Mouse (Mus musculus): Measurements from ENCODE around the gene Amh.
A peak's percentile ranks its signal among the peaks of the same experiment; 100 is the strongest.

The Amh gene

GRCm38 (mm10) chr10:80785963-80786362 is 19.1 kb upstream of the Amh start:
- DNase-seq (ENCODE audit: low spot score in 2 of 2): no peak

DNA sequence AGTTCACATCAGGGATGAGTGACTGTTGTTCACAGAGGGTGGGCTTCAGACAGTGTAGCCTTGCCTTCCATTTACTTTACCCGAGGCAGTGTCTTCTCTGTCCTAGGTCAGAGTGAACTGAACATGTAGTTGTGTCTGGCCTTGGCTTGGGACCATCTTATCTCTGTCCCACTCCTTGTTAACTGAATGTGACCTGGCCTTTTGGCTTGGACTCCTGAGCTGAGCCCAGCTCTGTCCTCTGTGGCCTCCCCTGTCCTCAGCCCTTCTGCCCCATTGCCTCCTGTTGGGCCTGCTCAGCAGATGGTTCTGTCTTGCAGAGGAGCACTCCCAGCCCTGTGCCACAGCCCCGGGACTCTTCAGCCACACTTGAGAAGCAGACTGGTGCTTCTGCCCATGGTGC is 17.5 kb upstream of the Amh start:
- no peak for DNase-seq (ENCODE audit: low spot score in 2 of 2)

DNA sequence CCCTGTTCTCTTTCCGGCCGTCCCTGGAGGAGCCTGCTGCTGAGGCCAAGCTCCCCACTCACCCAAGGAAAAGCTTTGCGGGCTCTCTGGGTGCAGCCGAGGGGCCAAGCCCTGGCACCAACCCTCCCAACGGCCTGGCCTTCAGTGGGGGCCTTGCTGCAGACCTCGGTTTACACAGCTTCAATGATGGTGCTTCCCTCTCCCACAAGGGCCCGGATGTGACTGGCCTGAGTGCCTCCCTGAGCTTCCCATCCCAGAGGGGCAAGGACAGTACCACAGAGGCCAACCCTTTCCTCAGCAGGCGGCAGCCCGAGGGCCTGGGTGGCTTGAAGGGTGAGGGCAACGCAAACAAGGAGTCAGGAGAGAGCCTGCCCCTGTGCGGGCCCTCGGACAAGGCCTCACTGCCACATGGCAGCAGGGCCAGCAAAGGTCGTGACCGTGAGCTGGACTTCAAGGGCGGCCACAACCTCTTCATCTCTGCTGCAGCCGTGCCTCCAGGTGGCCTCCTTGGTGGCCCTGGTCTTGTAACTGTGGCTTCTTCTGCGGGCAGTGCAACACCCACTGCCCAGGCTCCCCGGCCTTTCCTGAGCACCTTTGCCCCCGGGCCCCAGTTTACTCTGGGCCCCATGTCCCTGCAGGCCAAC is 14.2 kb upstream of the Amh start:
- no peak for DNase-seq (ENCODE audit: low spot score in 2 of 2)

- DNase-seq (ENCODE audit: low spot score in 2 of 2): peak in 1 of 2 experiments; percentile 34
These were observed 13.4 kb upstream of the Amh start for GRCm38 (mm10) chr10:80791476-80792174.

- no peak for DNase-seq (ENCODE audit: low spot score in 2 of 2)
These were observed 12.6 kb upstream of the Amh start for GRCm38 (mm10) chr10:80792175-80793032.

DNA sequence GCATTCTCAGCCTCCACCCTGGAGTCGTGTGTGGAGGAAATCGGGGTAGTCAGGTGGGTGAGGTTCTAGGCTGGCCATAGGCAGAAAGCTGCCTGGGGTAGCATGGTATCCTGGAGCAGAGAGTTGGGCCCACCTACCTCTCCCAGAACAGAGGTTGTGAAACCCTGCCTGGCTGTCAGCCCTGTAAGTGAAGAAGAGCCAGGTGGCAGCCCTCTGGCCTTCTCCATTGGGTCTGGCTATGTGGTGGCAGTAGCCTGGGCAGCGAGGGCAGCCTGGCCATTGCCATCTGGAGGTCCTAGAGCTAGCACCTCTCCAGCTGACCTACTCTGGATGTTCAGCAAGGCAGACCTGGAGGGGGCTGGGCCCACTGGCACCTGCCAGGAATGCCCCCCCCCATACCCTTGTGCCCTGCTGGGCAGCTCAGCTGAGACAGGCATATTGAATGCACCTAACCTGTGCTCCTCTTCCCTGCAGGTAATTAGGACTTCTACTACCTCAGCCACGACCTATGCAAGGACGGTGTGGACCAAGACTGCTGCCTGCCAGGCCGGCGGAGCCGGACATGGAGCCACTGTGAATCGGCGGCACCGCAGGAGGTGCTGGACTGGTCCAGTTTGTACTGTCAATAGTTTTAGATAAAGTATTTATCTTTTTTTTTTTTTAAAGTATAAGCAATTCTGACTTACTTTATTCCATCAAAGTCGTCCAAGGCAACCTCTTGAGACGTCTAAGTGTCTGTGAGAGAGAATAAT is 11.8 kb upstream of the Amh start:
- DNase-seq (ENCODE audit: low spot score in 2 of 2): no peak

- DNase-seq (ENCODE audit: low spot score in 2 of 2): no peak
These were observed 11.2 kb upstream of the Amh start for GRCm38 (mm10) chr10:80793803-80794202.

- DNase-seq (ENCODE audit: low spot score in 2 of 2): no peak
These were observed 10.3 kb upstream of the Amh start for GRCm38 (mm10) chr10:80794750-80795149.

GRCm38 (mm10) chr10:80796307-80796848 is 8.7 kb upstream of the Amh start:
- no peak for DNase-seq (ENCODE audit: low spot score in 2 of 2)

DNA sequence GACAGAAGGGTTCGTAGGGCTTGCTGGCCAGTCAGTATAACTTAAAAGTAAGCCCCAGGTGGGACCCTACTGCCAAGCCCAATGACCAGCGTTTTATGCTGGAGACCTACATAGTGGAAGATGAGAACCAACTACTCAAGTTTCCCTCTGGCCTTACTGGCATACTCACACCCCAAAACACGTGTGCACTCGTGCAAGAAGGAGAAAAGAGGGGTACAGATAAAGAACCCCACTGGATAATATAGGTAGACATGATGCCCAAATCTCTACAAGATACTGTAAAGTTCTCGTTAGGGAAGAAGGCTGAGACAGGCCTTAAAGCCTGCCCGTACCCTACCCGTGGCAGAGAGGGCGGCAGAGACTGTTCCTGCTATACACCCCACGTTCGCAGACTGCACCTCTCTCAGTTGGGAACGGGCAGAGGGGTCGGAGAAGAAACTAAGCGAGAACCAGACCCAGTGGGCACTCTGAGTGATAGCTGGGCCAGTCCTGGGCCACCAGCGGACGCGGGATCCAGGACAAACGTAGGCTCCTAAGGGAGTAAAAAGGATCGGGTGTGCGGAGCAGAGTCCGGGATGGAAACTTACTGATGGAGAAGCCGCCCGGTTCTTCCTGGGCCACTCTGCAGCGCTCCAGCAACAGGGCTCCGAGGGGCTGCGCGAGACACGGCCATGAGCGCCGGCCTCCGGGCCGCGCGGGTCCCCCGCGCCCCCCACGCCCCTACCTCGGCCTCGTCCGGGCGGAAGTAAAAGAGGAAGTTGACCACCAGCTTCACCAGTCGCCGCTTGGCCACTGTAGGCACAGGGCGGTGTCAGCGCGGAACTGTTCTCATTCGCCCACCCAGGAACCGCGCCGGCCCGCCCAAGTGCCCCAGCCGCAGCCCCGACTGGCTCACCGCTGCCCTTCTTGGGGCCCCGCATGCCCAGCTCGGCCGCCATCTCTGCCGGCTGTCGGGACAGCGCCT is 7.6 kb upstream of the Amh start:
- DNase-seq (ENCODE audit: low spot score in 2 of 2): no peak

DNA sequence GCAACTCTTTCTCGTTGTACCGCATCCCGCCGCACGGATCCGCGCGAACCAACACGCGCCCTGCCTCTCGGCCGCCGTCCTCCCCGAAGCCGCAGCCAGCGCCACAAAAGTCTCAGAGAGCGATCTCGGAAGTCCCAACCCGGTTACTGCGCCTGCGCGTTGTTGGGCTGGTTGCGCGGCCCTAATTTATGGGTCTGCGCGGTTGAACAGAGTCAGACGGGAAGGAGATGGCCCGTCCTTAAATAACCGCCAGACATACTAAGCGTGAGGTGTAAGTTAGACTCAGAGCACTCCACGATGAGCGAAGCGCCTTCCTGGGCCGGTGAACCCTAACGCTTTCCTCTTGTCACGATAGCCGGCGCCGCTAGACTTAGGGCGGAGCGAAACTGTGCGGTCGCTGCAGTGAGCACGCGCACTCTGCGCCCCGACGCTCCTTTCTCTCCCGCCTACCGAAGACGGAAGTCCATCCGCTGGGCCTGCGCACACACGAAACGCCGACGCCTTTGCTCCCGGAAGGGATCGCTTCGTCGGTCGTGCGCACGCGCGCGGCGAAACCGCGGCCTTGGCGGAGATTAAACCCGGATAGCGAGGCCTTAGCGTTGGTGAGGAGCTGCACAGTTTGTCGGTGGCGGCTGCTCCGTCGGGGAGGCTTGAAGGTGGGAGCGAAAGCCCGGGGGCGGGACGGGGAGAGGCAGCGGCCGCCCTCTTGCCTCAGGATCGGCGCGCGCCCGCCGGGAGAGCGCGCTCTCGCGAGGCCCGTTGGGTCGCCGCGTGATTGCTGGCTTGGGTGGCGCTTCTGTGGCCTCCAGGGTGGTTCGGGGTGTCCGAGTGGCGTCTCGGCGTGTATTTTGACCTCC is 6.7 kb upstream of the Amh start, which contains the start of the genes Sf3a2 and Plekhj1:
Gene Sf3a2, plus strand, starts transcription at position 49 of the 857 bp plus-strand sequence.
Gene Plekhj1, minus strand, starts transcription at position 477 of the 857 bp plus-strand sequence.
- DNase-seq (ENCODE audit: low spot score in 2 of 2): peak; percentile 92 to 94

DNA sequence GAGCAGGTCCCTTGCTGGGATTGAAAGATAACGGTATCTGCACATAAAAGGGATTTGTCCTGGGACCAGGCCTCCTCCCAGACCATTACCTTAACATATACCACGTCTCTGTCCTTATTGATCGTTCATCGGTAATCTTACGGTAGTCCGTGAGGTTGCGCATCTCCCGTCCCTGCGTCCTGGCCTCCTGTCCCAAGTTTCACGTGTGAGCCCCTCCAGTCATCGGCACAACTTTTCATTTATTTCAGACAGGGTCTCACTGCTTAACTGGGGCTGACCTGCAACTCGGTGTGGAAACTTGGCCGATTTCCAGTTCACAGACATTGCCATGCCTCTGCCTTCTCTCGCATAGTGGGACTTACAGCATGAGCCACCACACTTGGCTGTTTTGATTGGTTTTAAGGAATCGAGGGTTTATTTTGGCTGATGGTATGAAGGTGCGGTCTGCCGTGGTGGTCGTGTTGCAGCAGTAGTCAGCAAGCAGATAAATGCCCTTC is 5.9 kb upstream of the Amh start:
- no peak for DNase-seq (ENCODE audit: low spot score in 2 of 2)

GRCm38 (mm10) chr10:80802204-80802912 is 2.7 kb upstream of the Amh start:
- DNase-seq (ENCODE audit: low spot score in 2 of 2): no peak

DNA sequence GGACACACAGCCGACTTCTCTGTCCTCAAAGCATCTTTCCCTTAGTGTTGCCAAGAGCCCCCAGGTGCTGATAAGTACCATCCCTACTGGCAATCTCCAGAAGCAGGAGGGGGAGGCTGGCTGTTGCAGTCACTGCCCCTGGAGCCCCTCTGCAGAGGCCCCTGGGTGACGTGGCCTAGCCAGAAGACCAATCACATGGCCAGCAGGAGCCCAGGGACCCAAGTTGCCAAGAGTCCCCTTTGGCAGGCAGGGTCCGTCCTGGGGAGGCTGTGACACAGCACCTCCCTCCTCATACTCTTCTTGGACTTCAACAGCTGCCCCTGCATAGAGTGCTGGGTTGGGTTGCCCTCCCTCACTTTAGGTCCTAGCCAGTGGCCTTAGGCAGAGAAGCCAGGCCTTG is 2.0 kb upstream of the Amh start:
- no peak for DNase-seq (ENCODE audit: low spot score in 2 of 2)

- no peak for DNase-seq (ENCODE audit: low spot score in 2 of 2)
These were observed 703 bp upstream of the Amh start for GRCm38 (mm10) chr10:80804340-80804739.

DNA sequence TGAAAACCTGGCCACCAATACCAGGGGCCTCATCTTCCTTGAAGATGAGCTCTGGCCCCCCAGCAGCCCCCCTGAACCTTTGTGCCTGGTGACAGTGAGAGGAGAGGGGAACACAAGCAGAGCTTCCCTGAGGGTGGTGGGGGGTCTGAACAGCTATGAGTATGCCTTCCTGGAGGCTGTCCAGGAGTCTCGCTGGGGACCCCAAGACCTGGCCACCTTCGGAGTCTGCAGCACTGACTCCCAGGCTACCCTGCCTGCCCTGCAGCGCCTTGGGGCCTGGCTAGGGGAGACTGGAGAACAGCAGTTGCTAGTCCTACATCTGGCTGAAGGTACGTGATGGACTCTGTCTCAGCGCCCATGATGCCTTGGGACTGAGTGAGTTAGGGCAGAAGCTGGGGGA is 279 bp downstream of the Amh start:
- DNase-seq (ENCODE audit: low spot score in 2 of 2): no peak

GRCm38 (mm10) chr10:80805925-80806324 is 882 bp downstream of the Amh start:
- peak in 1 of 2 experiments; percentile 50 for DNase-seq (ENCODE audit: low spot score in 2 of 2)

DNA sequence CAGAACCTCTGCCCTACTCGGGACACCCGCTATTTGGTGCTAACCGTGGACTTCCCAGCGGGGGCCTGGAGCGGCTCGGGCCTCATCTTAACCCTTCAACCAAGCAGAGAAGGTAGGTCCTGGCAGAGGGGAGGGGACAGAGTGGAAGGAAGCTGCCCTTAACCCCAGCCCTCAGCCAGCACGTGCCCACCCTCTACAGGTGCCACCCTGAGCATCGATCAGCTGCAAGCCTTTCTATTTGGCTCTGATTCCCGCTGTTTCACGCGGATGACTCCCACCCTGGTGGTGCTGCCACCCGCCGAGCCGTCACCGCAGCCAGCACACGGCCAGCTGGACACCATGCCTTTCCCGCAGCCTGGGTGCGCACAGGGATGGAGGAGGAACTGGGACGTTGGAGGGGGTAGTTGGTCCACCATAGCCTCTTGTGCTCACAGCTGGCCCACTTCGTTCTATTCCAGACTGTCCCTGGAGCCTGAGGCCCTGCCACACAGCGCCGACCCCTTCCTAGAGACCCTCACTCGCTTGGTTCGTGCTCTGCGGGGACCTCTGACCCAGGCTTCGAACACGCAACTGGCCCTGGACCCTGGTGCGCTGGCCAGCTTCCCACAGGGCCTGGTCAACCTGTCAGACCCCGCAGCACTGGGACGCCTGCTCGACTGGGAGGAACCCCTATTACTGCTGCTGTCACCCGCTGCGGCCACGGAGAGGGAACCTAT is 1.5 kb downstream of the Amh start:
- DNase-seq (ENCODE audit: low spot score in 2 of 2): peak in 1 of 2 experiments; percentile 30

Data from right cerebral cortex, postnatal 36 days (tissue).